Mouse (Mus musculus): ENCODE measurements around the gene Sema6c.
"Not testable (repeated sequence)": the region's sequence is repeated elsewhere in the genome, so short reads cannot be mapped to it uniquely, and the experiment has no call there.

Gene Sema6c

DNA sequence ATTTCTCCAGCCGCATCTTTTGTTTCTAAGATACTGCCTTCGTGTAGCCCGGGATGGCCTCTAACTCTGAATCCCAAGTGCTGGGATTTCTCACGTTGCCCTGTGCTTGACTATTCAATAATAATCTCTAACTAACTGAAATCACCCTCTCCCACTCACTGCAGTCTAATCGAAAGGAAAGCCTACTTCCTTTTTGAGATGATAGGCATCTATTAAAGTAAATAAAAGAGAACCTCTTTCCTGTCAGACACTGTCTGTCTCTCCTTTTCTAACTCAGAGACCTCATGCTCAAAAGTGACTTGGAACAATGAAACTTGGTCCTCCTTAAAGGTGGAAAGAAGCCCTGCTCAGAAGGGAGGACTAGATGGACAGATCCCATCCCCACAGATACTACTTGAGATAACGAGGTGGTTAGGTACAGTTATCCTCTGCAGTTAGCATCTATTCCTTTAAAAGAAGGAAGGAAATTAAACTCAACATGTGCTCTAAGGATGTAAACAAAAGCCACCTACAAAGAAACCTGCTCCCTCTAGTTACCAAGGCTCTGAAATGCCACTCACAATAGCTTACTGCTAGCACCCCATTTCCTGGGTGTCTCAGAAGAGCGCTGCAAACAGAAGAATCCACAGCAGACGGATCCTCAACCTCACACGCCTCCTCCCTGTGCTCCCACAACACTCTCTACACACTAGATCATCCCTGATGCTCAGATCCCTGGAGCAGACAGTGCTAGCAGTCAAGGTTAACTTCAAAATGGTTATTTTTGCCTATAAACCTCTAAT lies 24.7 kb downstream of the Sema6c start:
- no peak for DNase-seq (ENCODE audit: extremely low spot score, low spot score)

DNA sequence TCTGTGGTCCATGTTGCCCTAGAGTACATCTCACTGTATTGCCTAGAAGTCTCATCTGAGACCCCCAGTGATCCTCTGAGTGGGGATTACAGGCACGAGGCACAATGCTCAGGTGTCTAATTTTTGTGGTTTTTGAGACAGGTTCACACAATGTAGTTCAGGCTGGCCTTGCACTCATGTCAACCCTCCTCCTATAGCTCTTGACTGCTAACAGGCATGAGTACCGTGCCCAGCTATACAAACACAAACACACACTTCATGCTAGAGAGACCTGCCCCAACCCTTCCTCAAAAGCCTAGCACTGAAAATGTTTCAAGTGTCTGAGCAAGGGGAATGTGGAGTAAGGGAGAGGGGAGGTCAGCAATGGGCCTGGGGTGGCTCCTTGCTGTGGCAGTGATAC lies 25.8 kb downstream of the Sema6c start:
- no peak for DNase-seq (ENCODE audit: extremely low spot score, low spot score)

- DNase-seq (ENCODE audit: extremely low spot score, low spot score) = no peak
Measured at GRCm38 (mm10) chr3:95186888-95187287, 26.6 kb downstream of the Sema6c start.

- no peak for DNase-seq (ENCODE audit: extremely low spot score, low spot score)
Measured at GRCm38 (mm10) chr3:95194721-95195135, 34.5 kb downstream of the Sema6c start.

DNA sequence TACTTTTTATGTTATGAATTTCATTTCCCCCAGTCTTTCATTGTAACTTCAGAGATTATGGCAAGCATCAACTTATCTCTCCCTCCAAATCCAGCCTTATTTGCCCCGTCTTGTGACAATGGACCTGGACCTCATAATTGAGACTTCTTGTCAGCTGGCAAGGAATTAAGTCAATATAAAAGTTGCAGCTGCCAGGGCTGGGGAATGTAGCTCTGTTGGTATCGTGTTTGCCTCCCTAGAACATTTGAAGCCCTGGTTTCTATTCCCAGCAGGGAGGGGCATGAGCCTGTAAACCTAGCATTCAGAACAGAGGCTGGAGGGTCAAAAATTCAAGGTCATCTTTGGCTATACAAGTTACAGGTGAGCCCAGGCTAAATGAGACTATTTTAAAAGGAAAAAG lies 35.5 kb downstream of the Sema6c start:
- no peak for DNase-seq (ENCODE audit: extremely low spot score, low spot score)

DNA sequence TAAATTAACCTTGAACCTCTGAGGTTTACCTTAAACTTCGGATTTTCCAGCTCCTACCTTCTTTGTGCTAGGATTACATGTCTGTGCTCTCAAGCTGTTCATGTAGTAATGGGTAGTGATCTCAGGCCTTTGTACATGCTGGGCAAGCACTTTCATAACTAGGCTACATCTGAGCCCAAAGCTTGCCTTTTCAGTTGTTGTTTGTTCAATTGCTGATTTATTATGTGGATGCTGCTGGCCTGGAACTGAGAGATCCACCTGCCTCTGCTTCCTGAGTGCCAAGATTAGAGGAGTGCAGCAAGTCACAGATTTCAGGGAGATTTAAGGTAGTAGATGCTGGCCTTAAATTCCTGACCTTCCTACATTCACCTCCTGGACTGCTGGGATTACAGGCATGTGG lies 38.8 kb downstream of the Sema6c start:
- no peak for DNase-seq (ENCODE audit: extremely low spot score, low spot score)

GRCm38 (mm10) chr3:95200132-95200531 lies 39.9 kb downstream of the Sema6c start:
- DNase-seq (ENCODE audit: extremely low spot score, low spot score) = no peak

GRCm38 (mm10) chr3:95200562-95200961 lies 40.3 kb downstream of the Sema6c start:
- no peak for DNase-seq (ENCODE audit: extremely low spot score, low spot score)

GRCm38 (mm10) chr3:95203880-95204279 lies 43.6 kb downstream of the Sema6c start:
- no peak for DNase-seq (ENCODE audit: extremely low spot score, low spot score)

DNA sequence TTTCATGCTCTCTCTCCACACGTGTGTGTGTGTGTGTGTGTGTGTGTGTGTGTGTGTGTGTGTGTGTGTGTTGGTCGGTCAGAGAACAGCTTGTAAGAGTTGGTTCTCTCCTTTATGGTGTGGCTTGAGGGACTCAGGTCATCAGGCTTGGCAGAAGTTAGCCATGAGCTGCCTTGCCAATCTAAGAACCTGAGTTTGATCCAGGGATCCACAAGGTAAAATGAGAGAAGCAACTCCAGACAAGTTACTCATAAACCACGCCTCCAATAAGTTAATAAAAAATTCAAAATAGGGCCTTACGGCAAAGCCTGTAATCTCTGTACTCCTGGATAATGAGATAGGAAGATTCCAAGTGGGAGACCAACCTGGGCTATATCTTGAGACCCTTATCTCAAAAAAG lies 48.0 kb downstream of the Sema6c start:
- DNase-seq (ENCODE audit: extremely low spot score, low spot score) = no peak

DNA sequence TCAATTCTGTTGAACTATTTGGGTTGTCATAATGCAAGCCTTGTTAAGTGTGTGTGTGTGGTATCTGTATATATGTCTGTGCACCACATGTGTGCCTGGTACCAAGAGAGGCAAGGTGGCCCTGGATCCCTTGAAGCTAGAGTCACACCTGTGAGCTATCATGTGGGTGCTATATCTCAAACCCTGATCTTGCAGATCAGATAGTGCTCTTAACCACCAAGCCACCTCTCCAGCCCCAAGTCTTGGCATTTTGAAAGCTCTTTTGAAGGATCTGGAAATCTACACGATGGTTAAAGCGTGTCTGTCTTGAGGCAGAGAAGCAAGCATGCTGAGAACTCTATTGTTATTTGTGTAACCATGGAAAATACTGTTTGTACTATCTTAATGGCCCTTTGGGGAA lies 50.3 kb downstream of the Sema6c start:
- no peak for DNase-seq (ENCODE audit: extremely low spot score, low spot score)

DNA sequence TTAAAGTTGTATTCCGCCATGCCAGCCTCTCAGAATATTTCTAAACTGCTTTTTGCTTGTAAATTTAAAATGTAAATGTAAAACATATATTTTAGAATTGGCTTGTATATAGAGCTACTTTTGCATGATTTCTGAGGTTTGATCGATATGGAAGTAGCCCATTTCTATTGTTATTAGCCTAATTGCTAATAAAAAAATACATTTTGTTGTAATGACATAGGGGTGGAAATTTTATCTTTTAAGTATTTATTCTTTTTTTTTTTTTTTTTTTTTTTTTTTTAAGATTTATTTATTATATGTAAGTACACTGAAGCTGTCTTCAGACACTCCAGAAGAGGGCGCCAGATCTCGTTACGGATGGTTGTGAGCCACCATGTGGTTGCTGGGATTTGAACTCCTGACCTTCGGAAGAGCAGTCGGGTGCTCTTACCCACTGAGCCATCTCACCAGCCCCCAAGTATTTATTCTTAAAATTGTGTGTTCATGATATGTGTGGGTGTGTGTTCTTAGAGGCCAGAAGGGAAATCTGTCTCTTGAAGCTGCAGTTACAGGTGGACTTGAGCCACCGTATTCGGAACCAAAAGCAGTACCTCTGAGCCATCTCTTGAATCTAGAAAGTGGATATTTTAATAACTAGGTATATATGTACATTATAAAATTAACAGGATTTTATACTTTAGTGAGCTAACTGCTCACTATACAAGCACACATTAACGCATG lies 52.8 kb downstream of the Sema6c start:
- not testable (repeated sequence) for DNase-seq (ENCODE audit: extremely low spot score, low spot score)

GRCm38 (mm10) chr3:95213609-95213975 lies 53.3 kb downstream of the Sema6c start:
- no peak for DNase-seq (ENCODE audit: extremely low spot score, low spot score)

DNA sequence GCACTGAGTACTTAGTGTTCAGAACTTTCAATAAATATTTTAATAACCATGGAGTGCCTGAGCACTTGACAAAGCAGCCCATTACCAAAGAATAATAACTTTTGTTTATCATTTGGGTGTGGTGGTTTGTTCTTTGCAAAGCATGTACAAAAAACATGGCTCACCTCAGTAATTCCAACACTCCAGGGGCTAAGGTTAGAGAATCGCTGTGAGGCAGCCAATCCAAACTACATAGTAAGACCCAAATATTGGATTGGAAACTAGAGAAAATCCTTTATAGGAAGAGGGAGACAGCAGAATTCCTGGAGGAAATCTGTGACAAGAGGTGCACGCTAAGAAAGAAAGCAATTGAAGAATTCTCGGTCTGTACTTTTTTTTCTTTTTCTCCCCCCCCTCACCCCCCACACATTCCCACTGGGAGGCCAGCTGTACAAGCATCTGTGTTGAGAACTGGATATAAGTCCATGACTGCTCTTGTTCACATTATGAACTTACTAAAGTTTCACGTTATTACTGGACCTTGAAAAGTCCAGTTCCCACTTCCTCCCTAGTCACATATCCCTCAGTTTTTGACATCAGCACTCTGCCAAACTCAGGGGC lies 56.5 kb downstream of the Sema6c start:
- no peak for DNase-seq (ENCODE audit: extremely low spot score, low spot score)

DNA sequence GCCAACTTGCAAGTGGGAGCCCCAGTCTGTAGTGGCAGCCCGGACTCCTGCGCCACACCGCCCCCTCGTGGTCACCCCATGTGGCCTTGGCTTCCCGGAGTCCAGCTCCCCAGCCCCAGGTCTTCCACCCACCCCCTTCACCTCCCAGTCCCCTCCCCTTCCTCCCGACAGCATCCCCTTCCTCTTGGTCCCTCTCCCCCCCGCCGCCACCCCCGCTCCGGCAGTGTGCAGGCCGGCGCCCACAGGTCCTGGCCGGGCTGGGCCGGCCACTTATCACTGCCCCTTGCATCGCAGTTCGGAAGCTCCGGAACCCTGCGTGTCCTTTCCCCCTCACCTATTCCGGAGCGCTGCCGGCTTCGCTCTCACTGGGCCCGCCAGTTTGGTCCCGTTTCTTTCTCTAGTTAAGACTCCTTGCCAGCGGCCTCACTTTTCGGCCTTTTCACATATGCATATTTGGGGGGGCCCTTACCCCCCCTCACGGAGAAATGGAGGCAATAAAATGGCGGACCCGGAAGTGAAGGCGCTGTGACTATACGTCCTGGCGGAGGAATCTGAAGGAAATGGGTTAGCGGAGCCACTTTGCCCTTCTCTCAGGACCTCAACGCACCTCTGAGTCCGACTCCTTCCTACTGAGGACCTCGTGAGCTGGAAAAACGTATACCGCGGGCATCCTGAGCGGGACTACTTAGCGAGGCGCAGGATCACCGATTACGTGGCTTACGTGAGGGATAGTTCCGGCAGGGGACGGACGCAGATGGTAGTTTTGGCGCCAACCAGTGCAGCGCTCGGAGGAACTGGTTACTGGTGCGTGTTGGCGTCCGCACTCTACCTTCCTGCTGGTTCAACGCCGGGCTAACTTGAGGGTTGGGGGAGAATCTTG lies 57.2 kb downstream of the Sema6c start, which contains the start of gene Gabpb2:
Gene Gabpb2 (minus strand): TSS at position 662 of the 880 bp plus-strand sequence.
- peak; percentile 95 for DNase-seq (ENCODE audit: extremely low spot score, low spot score)

GRCm38 (mm10) chr3:95218466-95219137 lies 58.3 kb downstream of the Sema6c start:
- DNase-seq (ENCODE audit: extremely low spot score, low spot score) = peak; percentile 30

DNA sequence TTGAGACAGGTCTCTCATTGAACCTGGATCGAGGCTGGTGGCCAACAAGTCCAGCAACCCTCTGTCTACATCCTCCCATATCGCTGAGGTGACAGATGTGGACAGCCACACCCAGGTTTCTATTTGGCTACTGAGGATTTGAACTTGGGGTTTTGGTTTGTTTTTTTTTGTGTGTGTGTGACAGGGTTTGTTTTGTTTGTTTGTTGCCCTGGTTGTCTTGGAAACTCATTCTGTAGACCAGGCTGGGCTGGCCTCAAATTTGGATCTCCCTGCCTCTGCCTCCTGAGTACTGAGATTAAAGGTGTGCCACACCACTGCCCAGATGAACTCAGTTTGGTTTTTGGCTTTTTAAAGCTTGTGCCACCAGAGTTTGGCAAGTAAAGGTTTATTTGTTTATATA lies 62.8 kb downstream of the Sema6c start:
- no peak for DNase-seq (ENCODE audit: extremely low spot score, low spot score)

All from neural tube, embryonic 10.5 days (tissue).